Mouse (Mus musculus) limb, embryonic 15.5 days (tissue): Measurements from ENCODE around the gene Taf6l. TPM values are rescaled to one million over a fixed set of nuclear protein-coding genes. Genes with fewer than 3 reads are reported as not detected.

Experiments
- ATAC-seq: fragments of 200-750 bp; cut with Nextera tagmentation; 2 replicates; pipeline ENCODE4 v1.8.0; 2017; ENCODE audit warnings: low read depth, moderate TSS enrichment; ENCODE audit not compliant: insufficient number of reproducible peaks, low FRiP score, low TSS enrichment
- H3K27ac ChIP-seq: fragments of 300-500 bp; sonication (generic); 2 replicates; pipeline ENCODE4 v1.5.1; 2015; ENCODE audit warnings: moderate library complexity, mild to moderate bottlenecking, inconsistent platforms
- H3K27me3 ChIP-seq: fragments of 300-500 bp; sonication (generic); 2 replicates; pipeline ENCODE4 v1.6.1; 2015; ENCODE audit warnings: inconsistent platforms
- H3K36me3 ChIP-seq: fragments of 300-500 bp; sonication (generic); 2 replicates; pipeline ENCODE4 v1.6.1; 2015; ENCODE audit warnings: inconsistent platforms
- H3K4me1 ChIP-seq: fragments of 300-500 bp; sonication (generic); 2 replicates; pipeline ENCODE4 v1.6.1; 2015; ENCODE audit warnings: inconsistent platforms
- H3K4me2 ChIP-seq: fragments of 300-500 bp; sonication (generic); 2 replicates; pipeline ENCODE4 v1.6.1; 2015; ENCODE audit warnings: mild to moderate bottlenecking, inconsistent platforms
- H3K4me3 ChIP-seq: fragments of 300-500 bp; sonication (generic); 2 replicates; pipeline ENCODE4 v1.5.1; 2015; ENCODE audit warnings: mild to moderate bottlenecking, inconsistent platforms
- H3K9ac ChIP-seq: fragments of 300-500 bp; sonication (generic); 2 replicates; pipeline ENCODE4 v1.6.1; 2015; ENCODE audit warnings: inconsistent platforms
- H3K9me3 ChIP-seq: fragments of 300-500 bp; sonication (generic); 2 replicates; pipeline ENCODE4 v1.6.1; 2016; ENCODE audit warnings: inconsistent platforms
- WGBS: fragments of 180-500 bp; shearing (Covaris S2); methylation state at CpG from one replicate; pipeline ENCODE4 v1.1.7; 2015; 5-methylcytosine and 5-hydroxymethylcytosine counted together
- polyA plus RNA-seq: library from polyadenylated mRNA; unstranded; fragments of >200 nt; fragmentation: Nextera tagmentation; extraction: Ambion mirVana; gene quantifications from 2 replicates; pipeline ENCODE4 v1.2.1, GENCODE M21; 2015

Taf6l gene
- 24.9 and 25.3 TPM in 2 replicates for polyA plus RNA-seq

DNA sequence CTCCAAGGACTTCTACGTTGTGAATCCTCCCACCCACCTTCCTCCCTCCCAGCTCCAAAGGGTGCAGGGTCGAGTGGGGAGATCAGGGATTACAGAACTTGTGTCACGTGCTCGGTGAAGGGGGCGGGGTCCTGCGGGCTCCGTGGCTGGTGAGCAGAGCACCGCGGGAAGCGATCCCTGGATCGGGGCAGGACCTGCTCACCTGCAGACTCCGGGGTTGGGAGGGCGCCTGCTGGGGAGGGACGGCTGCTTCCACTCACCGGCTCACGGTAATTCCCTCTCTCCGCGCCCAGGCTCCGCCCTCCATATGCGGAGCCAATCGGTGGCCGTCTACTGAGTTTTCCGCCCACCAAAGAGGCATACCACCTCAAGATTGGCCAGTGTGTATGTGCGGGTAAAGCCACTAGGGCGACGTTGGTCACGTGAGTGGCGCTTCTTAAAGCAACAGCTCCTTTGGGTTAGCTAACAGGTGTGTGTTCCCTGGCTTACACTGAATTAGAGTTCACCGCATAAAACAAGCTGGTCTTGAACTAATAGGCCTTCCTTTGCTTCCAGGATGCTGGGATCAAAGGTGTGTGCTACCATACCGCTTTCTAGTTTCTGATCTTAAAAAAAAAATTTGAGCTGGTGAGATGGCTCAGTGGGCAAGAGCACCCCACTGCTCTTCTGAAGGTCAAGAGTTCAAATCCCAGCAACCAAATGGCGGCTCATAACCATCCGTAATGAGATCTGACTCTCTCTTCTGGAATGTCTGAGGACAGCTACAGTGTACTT is at the start of gene Taf6l:
Taf6l (minus strand) TSS at position 410 of the 774 bp plus-strand sequence.
- peak within 1 kb of the TSS; percentile 90 for H3K27ac ChIP-seq
- peak; percentile 97 for ATAC-seq
- WGBS: under 1% methylated on average over 32 of the region's 32 CpGs

DNA sequence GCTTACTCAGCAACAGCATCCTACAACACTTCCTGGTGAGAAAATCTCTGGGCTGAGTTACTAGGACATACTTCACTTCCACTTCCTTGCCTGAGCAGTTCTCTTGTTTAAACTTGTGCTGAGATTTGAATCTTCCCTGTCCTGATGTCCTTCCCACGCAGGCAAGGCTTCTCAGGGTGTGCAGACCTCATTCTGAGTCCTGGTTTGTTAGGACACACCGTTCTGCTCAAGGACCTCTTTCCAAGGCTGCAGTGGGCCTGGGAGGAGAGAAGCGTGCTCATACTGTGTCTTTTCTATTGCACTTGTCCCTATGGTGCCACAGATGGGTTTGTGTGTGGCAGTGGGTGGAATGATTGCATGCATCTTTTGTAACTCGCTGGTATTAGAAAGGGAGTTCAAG is 46.8 kb upstream of the Taf6l start:
- no peaks in the 10 kb centered on the region for H3K9me3 ChIP-seq
- H3K27me3 ChIP-seq: no peaks in the 10 kb centered on the region
- no peaks in the 10 kb centered on the region for H3K4me1 ChIP-seq
- ATAC-seq: no peak
- no peak overlapping the region for H3K4me2 ChIP-seq
- H3K36me3 ChIP-seq: peaks cover 73% of the 10 kb centered on the region
- no peak overlapping the region for H3K4me3 ChIP-seq
- WGBS: 89% methylated on average over 4 of the region's 4 CpGs
- H3K27ac ChIP-seq: no peak overlapping the region
- H3K9ac ChIP-seq: no peak overlapping the region

More for the DNA sequence above, at the start of gene Taf6l:
- Histone ChIP-seq H3K27me3 (no peaks in the 10 kb centered on the region), H3K4me3 (peak within 1 kb of the TSS; percentile 87), H3K4me2 (peak within 1 kb of the TSS; percentile 74), H3K4me1 (peaks cover 13% of the 10 kb centered on the region), H3K9ac (peak within 1 kb of the TSS; percentile 73), H3K9me3 (no peaks in the 10 kb centered on the region), H3K36me3 (peaks cover 33% of the 10 kb centered on the region)

DNA sequence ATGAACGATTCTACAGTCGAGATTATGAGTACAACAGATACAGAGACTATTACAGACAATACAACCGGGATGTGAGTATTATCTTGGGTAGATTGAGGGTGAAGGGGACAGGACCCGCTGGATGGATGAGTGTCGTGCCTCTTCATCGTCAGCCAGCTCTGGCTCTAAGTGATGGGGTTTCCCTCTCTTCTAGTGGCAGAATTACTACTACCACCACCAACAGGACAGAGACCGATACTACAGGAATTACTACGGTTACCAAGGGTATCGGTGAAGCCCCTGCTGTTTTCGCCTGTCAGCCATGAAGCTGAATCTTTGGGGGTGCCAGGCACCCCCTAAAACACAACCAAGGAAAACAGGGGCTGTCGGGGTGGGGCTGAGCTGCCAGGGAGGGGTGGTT is 45.0 kb upstream of the Taf6l start:
- WGBS: 83% methylated on average over 11 of the region's 11 CpGs
- H3K4me2 ChIP-seq: no peak overlapping the region
- no peak overlapping the region for H3K4me3 ChIP-seq
- H3K9me3 ChIP-seq: no peaks in the 10 kb centered on the region
- H3K9ac ChIP-seq: no peak overlapping the region
- no peaks in the 10 kb centered on the region for H3K27me3 ChIP-seq
- no peaks in the 10 kb centered on the region for H3K4me1 ChIP-seq
- H3K27ac ChIP-seq: no peak overlapping the region
- no peak for ATAC-seq
- H3K36me3 ChIP-seq: peaks cover 91% of the 10 kb centered on the region

DNA sequence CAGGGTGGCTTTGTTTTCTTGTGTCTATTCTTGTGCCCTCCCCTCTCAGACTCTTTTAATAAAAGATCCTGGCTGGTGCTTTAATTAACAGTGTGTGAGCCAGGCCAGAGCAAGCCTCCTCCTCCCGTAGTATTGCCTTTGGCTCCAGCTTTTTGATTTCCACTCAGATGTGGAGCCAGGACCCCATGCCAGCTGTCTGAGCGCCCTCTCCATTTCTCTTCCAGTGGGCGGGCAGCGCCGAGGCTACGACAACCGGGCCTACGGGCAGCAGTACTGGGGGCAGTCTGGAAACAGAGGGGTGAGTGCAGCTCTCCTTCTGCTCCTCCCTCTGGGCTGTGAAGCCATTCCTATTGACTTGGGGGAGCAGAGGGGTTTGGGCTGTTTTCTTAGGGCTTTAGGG is 44.4 kb upstream of the Taf6l start:
- Histone ChIP-seq H3K4me1 (no peaks in the 10 kb centered on the region), H3K9ac (no peak overlapping the region), H3K4me3 (no peak overlapping the region), H3K4me2 (no peak overlapping the region), H3K27me3 (no peaks in the 10 kb centered on the region), H3K9me3 (no peaks in the 10 kb centered on the region), H3K27ac (no peak overlapping the region), H3K36me3 (peaks cover 97% of the 10 kb centered on the region)
- no peak for ATAC-seq
- WGBS: 84% methylated on average over 8 of the region's 8 CpGs

DNA sequence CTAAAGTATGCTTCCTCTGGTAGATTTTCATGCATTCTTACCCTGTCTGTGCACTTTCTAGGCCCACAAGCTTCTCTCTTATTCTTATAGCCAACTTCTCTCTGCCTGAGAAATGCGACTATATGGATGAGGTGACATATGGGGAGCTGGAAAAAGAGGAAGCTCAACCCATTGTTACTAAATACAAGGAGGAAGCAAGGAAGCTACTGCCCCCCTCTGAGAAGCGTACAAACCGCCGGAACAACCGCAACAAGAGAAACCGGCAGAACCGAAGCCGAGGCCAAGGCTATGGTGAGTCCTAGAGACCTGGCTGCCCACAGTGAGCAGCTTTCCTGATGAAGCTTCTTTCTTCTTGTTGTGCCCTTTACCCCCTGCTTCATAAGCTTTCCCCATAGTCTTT is 43.4 kb upstream of the Taf6l start, which contains the start of gene AC129217.1:
AC129217.1 (plus strand) TSS at position 114 of the 400 bp plus-strand sequence.
- H3K27ac ChIP-seq: no peak within 1 kb of the TSS
- no peak within 1 kb of the TSS for H3K4me2 ChIP-seq
- H3K4me1 ChIP-seq: no peaks in the 10 kb centered on the region
- no peak within 1 kb of the TSS for H3K9ac ChIP-seq
- no peak for ATAC-seq
- H3K4me3 ChIP-seq: no peak within 1 kb of the TSS
- no peaks in the 10 kb centered on the region for H3K9me3 ChIP-seq
- peaks cover 96% of the 10 kb centered on the region for H3K36me3 ChIP-seq
- WGBS: 89% methylated on average over 8 of the region's 8 CpGs
- no peaks in the 10 kb centered on the region for H3K27me3 ChIP-seq

DNA sequence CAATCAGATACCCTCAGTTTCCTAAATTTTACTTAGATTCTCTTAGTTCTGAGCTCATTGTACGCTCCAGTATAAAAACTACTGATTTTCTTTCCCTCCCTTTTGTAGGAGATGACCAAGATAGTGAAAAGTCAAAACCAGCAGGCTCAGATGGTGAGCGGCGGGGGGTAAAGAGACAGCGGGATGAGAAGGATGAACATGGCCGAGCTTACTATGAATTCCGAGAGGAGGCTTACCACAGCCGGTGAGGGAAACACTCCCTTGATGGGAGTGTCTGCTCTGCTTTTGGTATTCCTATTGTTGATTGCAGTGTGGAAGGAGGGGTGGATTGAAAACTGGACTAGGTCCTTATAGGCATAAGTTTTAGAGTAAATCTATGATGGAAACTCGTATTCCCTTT is 36.5 kb upstream of the Taf6l start:
- Histone ChIP-seq H3K27me3 (no peaks in the 10 kb centered on the region), H3K4me1 (peaks cover 23% of the 10 kb centered on the region), H3K9me3 (no peaks in the 10 kb centered on the region), H3K9ac (no peak overlapping the region), H3K36me3 (peaks cover 49% of the 10 kb centered on the region), H3K4me3 (peak overlapping the region; percentile 82), H3K4me2 (peak overlapping the region; percentile 66), H3K27ac (no peak overlapping the region)
- WGBS: 81% methylated on average over 8 of the region's 8 CpGs
- ATAC-seq: no peak

DNA sequence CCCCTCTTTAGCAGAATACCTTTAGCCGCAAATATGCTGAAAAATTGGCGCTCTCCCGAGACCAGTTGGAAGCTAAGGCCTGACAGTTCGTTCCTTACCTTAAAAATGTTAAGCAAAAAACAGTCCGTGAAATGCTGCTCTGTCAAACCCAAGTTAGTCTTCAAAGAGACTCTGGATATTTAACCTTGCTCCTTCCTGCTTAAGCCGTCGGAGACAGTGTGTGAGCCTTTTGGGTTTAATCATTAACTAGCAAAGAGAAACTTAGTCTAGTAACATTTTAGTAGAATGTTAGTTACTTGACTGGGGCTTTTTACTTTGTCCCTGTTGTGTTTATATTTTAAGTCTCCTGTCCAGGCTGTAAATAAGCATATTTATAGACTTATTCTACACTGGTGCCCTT is 34.9 kb upstream of the Taf6l start:
- Histone ChIP-seq H3K36me3 (peaks cover 36% of the 10 kb centered on the region), H3K27me3 (no peaks in the 10 kb centered on the region)

DNA sequence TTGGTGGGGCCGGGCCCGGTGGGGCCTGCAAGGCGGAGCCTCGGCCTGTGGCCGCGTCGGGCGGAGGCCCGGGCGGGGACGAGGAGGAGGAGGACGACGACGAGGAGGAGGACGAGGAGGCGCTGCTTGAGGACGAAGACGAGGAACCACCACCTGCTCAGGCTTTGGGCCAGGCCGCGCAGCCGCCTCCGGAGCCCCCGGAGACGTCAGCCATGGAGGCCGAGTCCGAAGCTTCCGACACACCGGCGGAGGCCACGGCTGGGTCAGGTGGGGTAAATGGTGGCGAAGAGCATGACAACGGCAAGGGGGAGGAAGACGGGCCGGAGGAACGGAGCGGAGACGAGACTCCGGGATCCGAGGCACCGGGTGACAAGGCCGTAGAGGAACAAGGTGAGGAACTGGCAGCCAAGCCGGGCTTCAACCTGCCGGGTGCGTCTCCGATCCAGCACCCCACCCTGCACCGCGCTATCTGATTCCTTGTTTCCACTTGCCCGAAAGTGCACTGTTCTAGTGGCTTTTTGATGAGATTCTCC is 34.3 kb upstream of the Taf6l start:
- H3K4me1 ChIP-seq: peaks cover 37% of the 10 kb centered on the region
- WGBS: 0% methylated on average over 46 of the region's 48 CpGs
- peak overlapping the region; percentile 100 for H3K27ac ChIP-seq
- H3K4me3 ChIP-seq: peak overlapping the region; percentile 82
- peaks cover 35% of the 10 kb centered on the region for H3K36me3 ChIP-seq
- peak overlapping the region; percentile 96 for H3K9ac ChIP-seq
- H3K4me2 ChIP-seq: peak overlapping the region; percentile 66
- H3K9me3 ChIP-seq: no peaks in the 10 kb centered on the region
- no peak for ATAC-seq
- no peaks in the 10 kb centered on the region for H3K27me3 ChIP-seq

More for the DNA sequence above, 34.9 kb upstream of the Taf6l start:
- Histone ChIP-seq H3K9me3 (no peaks in the 10 kb centered on the region), H3K27ac (peak overlapping the region; percentile 100; the same call in 1 of the 2 replicates), H3K4me2 (peak overlapping the region; percentile 66), H3K4me1 (peaks cover 34% of the 10 kb centered on the region), H3K9ac (peak overlapping the region; percentile 96), H3K4me3 (peak overlapping the region; percentile 82)
- under 1% methylated on average over 7 of the region's 7 CpGs for WGBS
- no peak for ATAC-seq

DNA sequence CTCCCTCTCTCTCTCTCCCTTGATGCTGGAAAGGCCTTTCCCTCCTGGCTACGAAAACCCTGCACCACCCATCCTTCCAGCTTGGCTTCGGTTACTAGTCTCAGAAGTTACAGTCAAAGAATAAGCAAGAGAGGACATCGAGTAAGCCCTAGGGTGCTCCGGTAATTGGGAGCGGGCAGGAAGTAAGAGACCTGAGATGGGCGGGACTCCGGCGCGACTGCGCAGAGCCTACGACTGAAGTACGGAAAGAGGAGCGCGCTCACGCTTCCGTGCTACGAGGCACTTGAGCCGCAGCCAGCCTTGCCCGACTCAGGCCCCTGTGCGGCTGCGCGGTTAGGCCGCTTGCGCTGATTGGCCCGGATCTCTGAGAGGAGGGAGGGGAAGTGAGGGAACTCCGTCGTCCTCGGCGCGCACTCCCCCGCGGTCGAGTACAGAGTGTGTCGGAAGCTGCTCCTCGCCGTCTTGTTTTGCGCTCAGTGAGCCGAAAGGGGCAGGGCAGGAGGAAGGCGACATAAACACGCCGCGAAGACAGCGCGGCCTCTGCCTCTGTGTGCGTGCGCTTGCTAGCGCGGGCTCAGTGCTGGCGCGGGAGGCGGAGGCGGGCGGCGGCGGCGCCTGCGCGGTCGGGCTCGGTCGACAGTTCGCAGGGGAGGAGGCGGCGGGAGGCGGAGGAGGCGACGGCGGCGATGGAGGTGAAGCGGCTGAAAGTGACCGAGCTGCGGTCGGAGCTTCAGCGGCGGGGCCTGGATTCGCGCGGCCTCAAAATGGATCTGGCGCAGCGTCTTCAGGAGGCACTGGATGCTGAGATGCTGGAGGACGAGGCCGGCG is 33.6 kb upstream of the Taf6l start, which contains the start of gene Hnrnpul2:
Hnrnpul2 (plus strand) TSS at position 415 of the 828 bp plus-strand sequence.
- H3K9ac ChIP-seq: peak within 1 kb of the TSS; percentile 96
- no peaks in the 10 kb centered on the region for H3K9me3 ChIP-seq
- WGBS: under 1% methylated on average over 81 of the region's 83 CpGs
- H3K27ac ChIP-seq: peak within 1 kb of the TSS; percentile 100
- H3K36me3 ChIP-seq: peaks cover 35% of the 10 kb centered on the region
- ATAC-seq: peak; percentile 95
- H3K4me2 ChIP-seq: peak within 1 kb of the TSS; percentile 89
- H3K4me3 ChIP-seq: peak within 1 kb of the TSS; percentile 82
- H3K27me3 ChIP-seq: no peaks in the 10 kb centered on the region
- H3K4me1 ChIP-seq: peaks cover 37% of the 10 kb centered on the region

DNA sequence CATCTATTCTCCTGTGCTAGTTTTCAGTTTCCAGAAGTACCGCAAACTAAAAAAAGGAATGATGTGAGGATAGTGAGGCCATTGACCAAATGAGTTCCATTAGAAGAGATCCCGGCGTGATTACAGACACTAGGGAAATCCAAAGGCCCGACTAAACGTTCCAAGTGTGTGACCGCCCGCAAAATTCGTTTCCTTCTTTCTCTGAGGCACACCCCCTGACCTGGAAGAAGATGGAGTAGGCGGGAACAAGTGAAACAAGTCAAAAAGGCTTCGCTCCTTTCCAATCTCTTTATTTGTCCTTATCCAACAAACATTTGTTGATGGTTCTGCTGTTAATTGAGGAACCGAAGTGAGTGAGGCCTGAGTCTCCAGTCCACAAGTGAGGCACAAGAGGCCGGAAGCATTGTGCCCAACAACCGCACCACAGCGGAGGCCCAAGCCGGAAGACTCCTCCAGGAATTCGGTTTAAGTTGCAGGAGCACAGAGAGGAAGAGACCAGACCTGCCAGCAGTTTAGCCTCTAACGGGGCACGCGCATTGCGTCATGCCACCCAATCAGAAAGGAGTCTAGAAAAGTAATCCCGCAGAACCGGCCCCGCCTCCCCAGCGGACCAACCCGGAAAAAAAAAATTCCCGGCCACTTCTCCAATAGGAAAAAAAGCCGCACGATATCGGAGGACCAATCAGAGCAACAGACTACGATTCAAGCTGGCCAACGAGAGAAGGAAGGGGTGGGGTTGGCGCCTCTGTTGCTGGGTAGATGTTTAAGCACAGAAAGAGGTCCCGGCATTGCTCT is 32.8 kb upstream of the Taf6l start, which contains the start of gene Ttc9c:
Ttc9c (minus strand) TSS at position 533 of the 795 bp plus-strand sequence.
- Histone ChIP-seq H3K9me3 (no peaks in the 10 kb centered on the region), H3K4me2 (peak within 1 kb of the TSS; percentile 89), H3K9ac (peak within 1 kb of the TSS; percentile 96), H3K4me1 (peaks cover 37% of the 10 kb centered on the region), H3K27ac (peak within 1 kb of the TSS; percentile 100), H3K36me3 (peaks cover 33% of the 10 kb centered on the region), H3K4me3 (peak within 1 kb of the TSS; percentile 82), H3K27me3 (no peaks in the 10 kb centered on the region)
- ATAC-seq: peak; percentile 95
- under 1% methylated on average over 33 of the region's 33 CpGs for WGBS

DNA sequence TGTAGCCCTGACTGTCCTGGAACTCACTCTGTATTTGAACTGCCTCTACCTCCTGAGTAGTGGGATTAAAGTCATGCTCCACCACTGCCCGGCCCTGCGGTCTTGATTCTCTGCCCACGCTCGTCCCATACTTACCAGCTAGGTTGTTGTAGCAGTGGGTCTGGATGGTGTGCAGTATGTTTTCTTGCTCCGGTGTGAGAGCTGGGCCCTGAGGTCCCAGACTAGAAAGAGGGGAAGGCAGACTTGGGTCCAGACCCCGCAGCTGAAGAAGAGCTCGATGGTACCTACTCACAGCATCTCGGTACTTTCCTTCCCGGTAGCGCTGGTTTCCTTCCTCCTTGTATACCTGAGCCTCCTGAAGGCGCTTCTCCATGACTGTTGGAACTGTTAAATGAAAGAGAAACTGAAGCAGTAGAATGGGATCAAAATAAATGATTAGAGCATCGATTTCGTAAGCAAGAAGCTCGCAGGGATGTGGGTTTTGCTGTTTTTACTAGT is 32.1 kb upstream of the Taf6l start:
- no peaks in the 10 kb centered on the region for H3K27me3 ChIP-seq
- H3K4me3 ChIP-seq: peak overlapping the region; percentile 82
- peaks cover 32% of the 10 kb centered on the region for H3K36me3 ChIP-seq
- peaks cover 36% of the 10 kb centered on the region for H3K4me1 ChIP-seq
- no peak for ATAC-seq
- peak overlapping the region; percentile 67 for H3K9ac ChIP-seq
- peak overlapping the region; percentile 89 for H3K4me2 ChIP-seq
- H3K27ac ChIP-seq: peak overlapping the region; percentile 100
- 18% methylated on average over 14 of the region's 14 CpGs for WGBS
- no peaks in the 10 kb centered on the region for H3K9me3 ChIP-seq
